Mouse (Mus musculus): ENCODE measurements around the gene Scd4. TPM values are rescaled to one million over a fixed set of nuclear protein-coding genes. Genes with fewer than 3 reads are reported as not detected.
"Not testable (repeated sequence)": the region's sequence is repeated elsewhere in the genome, so short reads cannot be mapped to it uniquely, and the experiment has no call there.

The Scd4 gene
- polyA plus RNA-seq, 1 experiment from 2014 or later: not detected

DNA sequence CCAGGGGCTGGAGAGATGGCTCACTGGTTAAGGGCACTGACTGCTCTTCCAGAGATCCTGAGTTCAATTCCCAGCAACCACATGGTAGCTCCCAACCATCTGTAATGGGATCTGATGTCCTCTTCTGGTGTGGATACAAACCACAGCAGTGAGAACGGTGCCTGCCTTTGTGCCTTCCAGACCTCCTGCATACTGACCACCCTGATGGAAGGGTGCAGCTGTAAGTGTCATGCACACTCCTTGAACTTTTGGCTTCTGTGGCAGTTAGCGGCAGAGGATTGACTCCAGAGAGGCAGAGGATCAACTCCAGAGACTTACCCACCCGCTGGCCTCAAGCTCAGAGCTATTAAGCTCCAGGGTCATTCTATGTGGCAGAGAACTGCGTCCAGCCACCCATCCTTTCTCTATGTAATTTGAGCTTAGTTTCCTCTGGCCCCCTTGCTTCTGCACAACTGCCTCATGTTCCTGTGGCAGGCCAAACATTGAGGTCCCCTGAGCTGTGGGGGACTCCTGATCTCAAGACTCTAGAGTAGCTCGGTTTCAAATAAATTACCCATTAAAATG lies 16.1 kb upstream of the Scd4 start:
- Histone ChIP-seq H3K36me3 (ENCODE audit: control insufficient read depth, insufficient read depth, low read length) (no peaks in the 10 kb centered on the region), H3K4me1 (ENCODE audit: control insufficient read depth, insufficient read depth, low read length) (peaks cover 11% of the 10 kb centered on the region), H3K4me3 (ENCODE audit: low read depth, low read length) (no peak overlapping the region), H3K4me2 (ENCODE audit: low read depth, severe bottlenecking) (no peak overlapping the region), H3K9me3 (ENCODE audit: control insufficient read depth, low read length) (no peaks in the 10 kb centered on the region), H3K27ac (replicated peaks; ENCODE audit: low read depth, low read length) (no peak overlapping the region), H3K27me3 (ENCODE audit: control insufficient read depth, insufficient read depth, low read length) (no peaks in the 10 kb centered on the region), H3K9ac (ENCODE audit: low read length) (no peak overlapping the region)
- ATAC-seq (ENCODE audit: insufficient number of reproducible peaks, low FRiP score, low TSS enrichment, low read depth) (no peak), DNase-seq (ENCODE audit: low spot score) (no peak)
- 36% methylated on average over 5 of the region's 5 CpGs for WGBS

- Histone ChIP-seq H3K4me3 (ENCODE audit: low read depth, low read length) (no peak overlapping the region), H3K36me3 (ENCODE audit: control insufficient read depth, insufficient read depth, low read length) (no peaks in the 10 kb centered on the region), H3K4me2 (ENCODE audit: low read depth, severe bottlenecking) (no peak overlapping the region), H3K4me1 (ENCODE audit: control insufficient read depth, insufficient read depth, low read length) (peaks cover 11% of the 10 kb centered on the region), H3K9ac (ENCODE audit: low read length) (no peak overlapping the region), H3K27me3 (ENCODE audit: control insufficient read depth, insufficient read depth, low read length) (no peaks in the 10 kb centered on the region), H3K27ac (replicated peaks; ENCODE audit: low read depth, low read length) (no peak overlapping the region), H3K9me3 (ENCODE audit: control insufficient read depth, low read length) (no peaks in the 10 kb centered on the region)
- no peak for ATAC-seq (ENCODE audit: insufficient number of reproducible peaks, low FRiP score, low TSS enrichment, low read depth)
- WGBS: 71% methylated on average over 5 of the region's 5 CpGs
- DNase-seq (ENCODE audit: low spot score): no peak
Measured at GRCm38 (mm10) chr19:44317391-44317790, 15.5 kb upstream of the Scd4 start.

DNA sequence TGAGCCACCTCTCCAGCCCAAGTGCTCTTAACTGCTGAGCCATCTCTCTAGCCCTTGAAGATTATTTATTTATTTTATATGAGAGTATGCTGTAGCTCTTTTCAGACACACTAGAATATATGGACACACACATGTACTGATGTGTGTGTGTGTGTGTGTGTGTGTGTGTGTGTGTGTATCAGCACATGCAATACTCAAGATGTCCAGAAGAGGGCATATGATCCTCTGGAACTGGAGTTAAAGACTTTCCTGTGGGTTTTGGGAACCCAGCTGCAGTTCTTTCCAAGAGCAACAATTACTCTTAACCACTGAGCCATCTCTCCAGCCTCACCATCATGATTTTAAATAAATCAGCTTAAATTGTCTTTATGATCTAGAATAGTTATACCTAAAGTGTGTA lies 14.3 kb upstream of the Scd4 start:
- no peaks in the 10 kb centered on the region for H3K9me3 ChIP-seq (ENCODE audit: control insufficient read depth, low read length)
- H3K27ac ChIP-seq (replicated peaks; ENCODE audit: low read depth, low read length): no peak overlapping the region
- no peaks in the 10 kb centered on the region for H3K36me3 ChIP-seq (ENCODE audit: control insufficient read depth, insufficient read depth, low read length)
- no peak overlapping the region for H3K4me2 ChIP-seq (ENCODE audit: low read depth, severe bottlenecking)
- H3K4me1 ChIP-seq (ENCODE audit: control insufficient read depth, insufficient read depth, low read length): peaks cover 11% of the 10 kb centered on the region
- DNase-seq (ENCODE audit: low spot score): no peak
- H3K27me3 ChIP-seq (ENCODE audit: control insufficient read depth, insufficient read depth, low read length): no peaks in the 10 kb centered on the region
- no peak overlapping the region for H3K9ac ChIP-seq (ENCODE audit: low read length)
- ATAC-seq (ENCODE audit: insufficient number of reproducible peaks, low FRiP score, low TSS enrichment, low read depth): no peak
- H3K4me3 ChIP-seq (ENCODE audit: low read depth, low read length): no peak overlapping the region

DNA sequence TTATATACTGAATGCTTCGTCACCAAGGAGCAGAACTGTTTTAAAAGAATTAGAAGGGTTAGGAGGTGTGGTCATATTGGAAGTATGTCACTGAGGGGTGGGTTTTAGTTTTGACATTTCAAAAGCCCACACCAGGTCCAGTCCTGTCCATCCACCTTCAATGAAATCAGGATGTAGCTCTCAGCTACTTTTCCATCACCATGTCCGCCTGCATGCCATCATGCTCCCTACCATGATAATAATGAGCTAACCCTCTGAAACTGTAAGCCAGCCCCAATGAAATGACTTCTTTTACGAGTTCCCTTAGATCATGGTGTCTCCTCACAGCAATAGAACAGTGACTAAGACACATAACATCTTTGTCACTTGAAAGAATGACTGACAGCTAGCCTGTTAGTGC lies 12.6 kb upstream of the Scd4 start:
- Histone ChIP-seq H3K4me3 (ENCODE audit: low read depth, low read length) (no peak overlapping the region), H3K27ac (replicated peaks; ENCODE audit: low read depth, low read length) (no peak overlapping the region), H3K4me1 (ENCODE audit: control insufficient read depth, insufficient read depth, low read length) (peaks cover 5% of the 10 kb centered on the region), H3K36me3 (ENCODE audit: control insufficient read depth, insufficient read depth, low read length) (no peaks in the 10 kb centered on the region), H3K9me3 (ENCODE audit: control insufficient read depth, low read length) (no peaks in the 10 kb centered on the region), H3K9ac (ENCODE audit: low read length) (no peak overlapping the region), H3K27me3 (ENCODE audit: control insufficient read depth, insufficient read depth, low read length) (no peaks in the 10 kb centered on the region), H3K4me2 (ENCODE audit: low read depth, severe bottlenecking) (no peak overlapping the region)
- no peak for DNase-seq (ENCODE audit: low spot score)
- ATAC-seq (ENCODE audit: insufficient number of reproducible peaks, low FRiP score, low TSS enrichment, low read depth): no peak
- WGBS: 90% methylated on average over 3 of the region's 3 CpGs

DNA sequence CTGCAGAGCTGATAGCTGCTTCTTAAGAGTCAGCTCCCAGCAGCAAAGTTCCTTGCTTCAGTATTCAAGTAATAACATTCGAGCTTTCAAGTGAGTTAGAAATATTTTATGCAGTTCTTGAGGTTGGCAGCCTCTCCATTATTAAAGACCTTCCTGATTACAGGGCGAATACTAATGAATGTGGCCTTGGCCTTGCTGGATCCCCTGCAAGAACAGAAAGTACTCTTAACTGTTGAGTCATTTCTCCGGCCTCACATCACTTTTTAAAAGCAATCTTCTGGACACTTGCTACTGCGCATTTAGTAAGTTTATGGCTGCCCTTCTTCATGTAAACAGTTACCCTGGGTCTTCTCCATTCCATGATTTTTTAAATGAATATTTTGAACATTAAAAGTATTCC lies 11.7 kb upstream of the Scd4 start:
- no peaks in the 10 kb centered on the region for H3K9me3 ChIP-seq (ENCODE audit: control insufficient read depth, low read length)
- DNase-seq (ENCODE audit: low spot score) (no peak), ATAC-seq (ENCODE audit: insufficient number of reproducible peaks, low FRiP score, low TSS enrichment, low read depth) (no peak)
- no peak overlapping the region for H3K9ac ChIP-seq (ENCODE audit: low read length)
- no peaks in the 10 kb centered on the region for H3K27me3 ChIP-seq (ENCODE audit: control insufficient read depth, insufficient read depth, low read length)
- WGBS: 81% methylated on average over 4 of the region's 4 CpGs
- peaks cover 4% of the 10 kb centered on the region; the same call in 1 of the 2 replicates for H3K4me1 ChIP-seq (ENCODE audit: control insufficient read depth, insufficient read depth, low read length)
- no peak overlapping the region for H3K4me2 ChIP-seq (ENCODE audit: low read depth, severe bottlenecking)
- H3K27ac ChIP-seq (replicated peaks; ENCODE audit: low read depth, low read length): no peak overlapping the region
- no peaks in the 10 kb centered on the region for H3K36me3 ChIP-seq (ENCODE audit: control insufficient read depth, insufficient read depth, low read length)
- H3K4me3 ChIP-seq (ENCODE audit: low read depth, low read length): no peak overlapping the region

DNA sequence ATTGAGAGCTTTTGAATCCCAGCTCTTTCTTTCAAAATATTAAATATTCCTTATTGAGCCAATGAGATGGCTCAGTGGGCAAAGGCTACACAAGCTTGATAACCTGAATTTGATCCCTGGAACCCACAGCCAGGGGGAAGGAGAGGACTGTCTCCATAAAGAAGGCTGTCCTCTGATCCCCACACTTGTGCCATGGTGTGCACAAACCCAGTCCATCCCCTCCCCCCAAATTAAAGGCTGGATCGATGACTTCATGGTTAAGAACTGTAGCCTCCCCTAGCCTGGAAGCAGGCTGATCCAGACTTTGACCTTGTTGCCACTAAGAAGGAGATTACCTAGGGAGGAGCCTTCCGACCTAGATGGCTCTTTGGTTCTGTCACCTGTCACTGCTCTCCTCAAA lies 11.3 kb upstream of the Scd4 start:
- 85% methylated on average over 2 of the region's 2 CpGs for WGBS
- Histone ChIP-seq H3K4me3 (ENCODE audit: low read depth, low read length) (no peak overlapping the region), H3K36me3 (ENCODE audit: control insufficient read depth, insufficient read depth, low read length) (no peaks in the 10 kb centered on the region), H3K4me2 (ENCODE audit: low read depth, severe bottlenecking) (no peak overlapping the region), H3K9ac (ENCODE audit: low read length) (no peak overlapping the region), H3K27ac (replicated peaks; ENCODE audit: low read depth, low read length) (no peak overlapping the region), H3K4me1 (ENCODE audit: control insufficient read depth, insufficient read depth, low read length) (peaks cover 4% of the 10 kb centered on the region; the same call in 1 of the 2 replicates), H3K9me3 (ENCODE audit: control insufficient read depth, low read length) (no peaks in the 10 kb centered on the region), H3K27me3 (ENCODE audit: control insufficient read depth, insufficient read depth, low read length) (no peaks in the 10 kb centered on the region)
- no peak for ATAC-seq (ENCODE audit: insufficient number of reproducible peaks, low FRiP score, low TSS enrichment, low read depth)
- DNase-seq (ENCODE audit: low spot score): no peak

- DNase-seq (ENCODE audit: low spot score): no peak
Measured at GRCm38 (mm10) chr19:44329566-44329965, 3.3 kb upstream of the Scd4 start.

DNA sequence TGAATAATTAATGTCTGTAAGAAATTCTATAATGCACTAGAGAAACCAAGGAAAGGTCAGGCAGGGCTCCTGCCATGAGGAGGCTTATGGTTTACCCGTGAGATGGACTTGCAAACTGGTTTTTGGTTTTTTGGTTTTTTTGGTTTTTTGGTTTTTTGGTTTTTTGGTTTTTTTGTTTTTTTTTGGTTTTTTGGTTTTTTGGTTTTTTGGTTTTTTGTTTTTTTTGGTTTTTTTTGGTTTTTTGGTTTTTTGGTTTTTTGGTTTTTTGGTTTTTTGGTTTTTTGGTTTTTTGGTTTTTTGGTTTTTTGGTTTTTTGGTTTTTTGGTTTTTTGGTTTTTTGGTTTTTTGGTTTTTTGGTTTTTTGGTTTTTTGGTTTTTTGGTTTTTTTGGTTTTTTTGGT lies 1.8 kb upstream of the Scd4 start:
- 97% methylated on average over 1 of the region's 1 CpGs for WGBS
- not testable (repeated sequence) for H3K4me3 ChIP-seq (ENCODE audit: low read depth, low read length); DNase-seq (ENCODE audit: low spot score); H3K4me2 ChIP-seq (ENCODE audit: low read depth, severe bottlenecking); H3K9me3 ChIP-seq (ENCODE audit: control insufficient read depth, low read length); H3K27me3 ChIP-seq (ENCODE audit: control insufficient read depth, insufficient read depth, low read length); H3K36me3 ChIP-seq (ENCODE audit: control insufficient read depth, insufficient read depth, low read length); ATAC-seq (ENCODE audit: insufficient number of reproducible peaks, low FRiP score, low TSS enrichment, low read depth); H3K9ac ChIP-seq (ENCODE audit: low read length); H3K27ac ChIP-seq (replicated peaks; ENCODE audit: low read depth, low read length); H3K4me1 ChIP-seq (ENCODE audit: control insufficient read depth, insufficient read depth, low read length)

More at GRCm38 (mm10) chr19:44329566-44329965, 3.3 kb upstream of the Scd4 start:
- Histone ChIP-seq H3K36me3 (ENCODE audit: control insufficient read depth, insufficient read depth, low read length) (no peaks in the 10 kb centered on the region), H3K4me2 (ENCODE audit: low read depth, severe bottlenecking) (no peak overlapping the region), H3K9me3 (ENCODE audit: control insufficient read depth, low read length) (no peaks in the 10 kb centered on the region), H3K27ac (replicated peaks; ENCODE audit: low read depth, low read length) (no peak overlapping the region), H3K27me3 (ENCODE audit: control insufficient read depth, insufficient read depth, low read length) (no peaks in the 10 kb centered on the region), H3K4me3 (ENCODE audit: low read depth, low read length) (no peak overlapping the region), H3K4me1 (ENCODE audit: control insufficient read depth, insufficient read depth, low read length) (no peaks in the 10 kb centered on the region), H3K9ac (ENCODE audit: low read length) (no peak overlapping the region)
- ATAC-seq (ENCODE audit: insufficient number of reproducible peaks, low FRiP score, low TSS enrichment, low read depth): no peak
- WGBS: 92% methylated on average over 2 of the region's 2 CpGs

DNA sequence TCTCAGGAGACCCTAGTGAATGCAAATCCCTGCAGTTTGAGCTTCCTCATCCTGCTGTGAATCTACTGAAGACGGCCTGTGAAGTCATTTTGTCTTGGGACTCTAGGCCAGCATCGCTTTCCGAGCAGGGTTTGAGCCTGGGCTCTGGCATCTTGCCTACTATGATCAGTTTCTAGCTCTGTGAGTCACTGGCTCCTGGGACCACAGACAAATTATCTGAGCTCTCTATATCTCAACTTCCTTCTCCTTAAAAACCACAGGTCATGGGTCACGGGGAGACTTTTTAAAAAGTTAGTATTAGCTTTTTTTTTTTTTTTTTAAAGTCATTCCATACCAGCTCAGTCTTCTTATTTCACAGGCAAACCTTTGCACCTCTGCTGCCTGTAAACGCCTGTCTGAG lies 981 bp upstream of the Scd4 start:
- Histone ChIP-seq H3K9me3 (ENCODE audit: control insufficient read depth, low read length) (no peaks in the 10 kb centered on the region), H3K4me1 (ENCODE audit: control insufficient read depth, insufficient read depth, low read length) (no peaks in the 10 kb centered on the region), H3K27me3 (ENCODE audit: control insufficient read depth, insufficient read depth, low read length) (no peaks in the 10 kb centered on the region), H3K27ac (replicated peaks; ENCODE audit: low read depth, low read length) (no peak overlapping the region), H3K36me3 (ENCODE audit: control insufficient read depth, insufficient read depth, low read length) (no peaks in the 10 kb centered on the region), H3K4me2 (ENCODE audit: low read depth, severe bottlenecking) (no peak overlapping the region), H3K4me3 (ENCODE audit: low read depth, low read length) (no peak overlapping the region), H3K9ac (ENCODE audit: low read length) (no peak overlapping the region)
- DNase-seq (ENCODE audit: low spot score) (no peak), ATAC-seq (ENCODE audit: insufficient number of reproducible peaks, low FRiP score, low TSS enrichment, low read depth) (no peak)
- 90% methylated on average over 5 of the region's 5 CpGs for WGBS

Measured in limb, embryonic 11.5 days (tissue).